Mouse (Mus musculus): ENCODE measurements around the gene Cnnm1. TPM values are rescaled to one million over a fixed set of nuclear protein-coding genes. Genes with fewer than 3 reads are reported as not detected.

Gene Cnnm1
- 16.4 TPM in 2 replicates for polyA plus RNA-seq (2021; fragmentation: Nextera tagmentation)
- long read RNA-seq, experiment 1, full-length matches to known transcripts, result 6 of 34 reads
- long read RNA-seq, experiment 1, partial matches to known transcripts, result 7 of 34 reads
- long read RNA-seq, experiment 1, other reads (novel, unspliced or antisense), result 21 of 34 reads
- long read RNA-seq, experiment 2, full-length matches to known transcripts, result 43 of 78 reads
- long read RNA-seq, experiment 2, partial matches to known transcripts, result 23 of 78 reads
- long read RNA-seq, experiment 2, other reads (novel, unspliced or antisense), result 12 of 78 reads

GRCm38 (mm10) chr19:43440112-43440737, at the start of gene Cnnm1:
Cnnm1 (plus strand) TSS chr19:43440436.

GRCm38 (mm10) chr19:43524187-43525103, 84.2 kb downstream of the Cnnm1 start, which contains the start of gene Got1:
Got1 (minus strand) TSS chr19:43524605.

Other genes starting within 250 kb of the Cnnm1 start
- 0.05 and 0.08 TPM in 2 replicates for gene Hpse2, start 52.1 kb upstream of the Cnnm1 start, polyA plus RNA-seq (2021; fragmentation: Nextera tagmentation)
- 362 and 411 TPM in 2 replicates for gene Got1, start 84.2 kb downstream of the Cnnm1 start, polyA plus RNA-seq (2021; fragmentation: Nextera tagmentation)
- not detected in 2 replicates for gene Nkx2-3, start 171.9 kb downstream of the Cnnm1 start, polyA plus RNA-seq (2021; fragmentation: Nextera tagmentation)
- 3.9 and 4.6 TPM in 2 replicates for gene Slc25a28, start 234.4 kb downstream of the Cnnm1 start, polyA plus RNA-seq (2021; fragmentation: Nextera tagmentation)
- gene Entpd7, start 249.2 kb downstream of the Cnnm1 start, polyA plus RNA-seq (2021; fragmentation: Nextera tagmentation), result 4.8 and 5.0 TPM in 2 replicates

All from layer of hippocampus, adult 6 months (tissue).